Mouse (Mus musculus) left cerebral cortex, postnatal 4 days (tissue): ENCODE measurements around the gene Gstp3. TPM values are rescaled to one million over a fixed set of nuclear protein-coding genes. Genes with fewer than 3 reads are reported as not detected.
"Not testable (repeated sequence)": the region's sequence is repeated elsewhere in the genome, so short reads cannot be mapped to it uniquely, and the experiment has no call there.

ENCODE experiments used
- DNase-seq: peaks from one replicate; pipeline ENCODE4 v3.0.0-alpha.2; 2022
- intact Hi-C: fragments of 180-260 bp; cut with DNase I; formaldehyde crosslinking; loops from one replicate; pipeline ENCODE4 v1.15.1; 2025
- total RNA-seq, 2 experiments: library from RNA; stranded (reverse); gene quantifications; 2 replicates each; pipeline ENCODE4 v1.2.3; 2021

Gstp3 gene
- total RNA-seq, 2 experiments from 2014 or later = not detected

GRCm38 (mm10) chr19:4091383-4091782 is 32.0 kb upstream of the Gstp3 start:
- no peak for DNase-seq
- intact Hi-C loops = no loop called here

- intact Hi-C loops = no loop called here
- DNase-seq = no peak
Observed at GRCm38 (mm10) chr19:4090446-4090845, 31.1 kb upstream of the Gstp3 start.

DNA sequence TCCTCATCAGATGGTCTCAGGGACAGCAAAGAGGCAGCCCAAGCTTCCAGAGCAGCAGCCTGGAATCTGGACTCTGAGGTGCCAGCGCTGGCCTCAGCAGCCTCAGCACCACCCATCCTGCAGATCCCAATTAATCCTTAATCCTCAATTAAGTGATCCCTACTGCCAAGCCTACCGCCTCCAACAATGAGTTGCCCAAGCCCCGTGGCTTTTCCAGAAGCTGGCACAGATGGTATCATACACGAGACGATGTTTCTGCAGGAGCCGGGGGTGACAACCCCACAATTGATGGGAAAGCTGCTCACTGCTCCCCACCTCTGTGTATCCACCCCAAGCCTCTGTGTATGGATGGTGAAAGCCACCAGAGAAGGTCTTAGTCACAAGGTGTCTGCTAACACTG is 29.8 kb upstream of the Gstp3 start:
- DNase-seq = no peak
- intact Hi-C loops = loop anchor here (10.0 kb wide), 1 partner anchor 134 kb away; the partner anchor contains the start of gene Aldh3b3

DNA sequence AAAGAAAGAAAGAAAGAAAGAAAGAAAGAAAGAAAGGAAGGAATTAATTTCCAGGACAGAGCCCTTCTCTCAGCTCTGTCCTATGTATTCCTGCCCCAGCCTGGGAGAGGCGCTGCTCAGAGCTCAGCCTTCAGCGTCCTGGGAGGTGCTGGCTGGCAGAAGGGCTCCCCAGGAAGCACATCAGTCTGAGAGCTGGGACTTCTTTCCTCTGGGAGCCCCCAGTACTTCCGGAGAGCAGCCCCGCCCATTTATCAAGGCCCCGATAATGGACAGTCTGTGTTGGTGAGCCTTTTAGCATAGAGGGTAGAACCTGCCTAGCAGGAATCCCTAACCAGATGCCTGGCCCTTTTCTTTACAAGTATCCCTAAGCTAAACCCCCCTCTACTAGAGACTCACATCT is 28.8 kb upstream of the Gstp3 start:
- intact Hi-C loops = loop anchor here (10.0 kb wide), 1 partner anchor 133 kb away; the partner anchor contains the start of gene Aldh3b3
- no peak for DNase-seq

DNA sequence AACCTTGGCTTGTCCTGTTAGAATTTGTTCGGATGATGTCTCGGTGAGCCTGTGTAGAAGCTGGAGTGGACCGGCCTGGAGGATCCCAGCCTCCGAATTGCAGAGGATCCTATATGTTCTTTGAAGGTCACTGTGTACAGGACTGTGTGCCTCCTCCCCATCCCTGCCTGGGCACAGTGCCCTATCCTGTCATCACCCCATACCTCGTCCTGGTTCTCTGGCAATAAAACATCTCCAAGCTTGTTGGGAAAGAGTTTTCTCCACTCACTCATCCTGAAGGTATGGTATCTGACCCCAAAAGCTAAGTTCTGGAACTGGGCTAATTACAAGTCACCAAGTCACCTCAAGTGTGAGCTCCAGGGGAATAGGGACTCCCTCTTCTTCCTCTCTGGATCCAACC is 27.7 kb upstream of the Gstp3 start:
- intact Hi-C loops = loop anchor here (10.0 kb wide), 1 partner anchor 132 kb away; the partner anchor contains the start of gene Aldh3b3
- DNase-seq = no peak

GRCm38 (mm10) chr19:4086156-4086555 is 26.8 kb upstream of the Gstp3 start:
- intact Hi-C loops = loop anchor here (10.0 kb wide), 1 partner anchor 131 kb away; the partner anchor contains the start of gene Aldh3b3
- DNase-seq = no peak

- DNase-seq = no peak
- intact Hi-C loops = loop anchor here (10.0 kb wide), 1 partner anchor 130 kb away; the partner anchor contains the start of gene Aldh3b3
Observed at GRCm38 (mm10) chr19:4084984-4085383, 25.6 kb upstream of the Gstp3 start.

- no peak for DNase-seq
- intact Hi-C loops = loop anchor here (10.0 kb wide), 1 partner anchor 129 kb away; the partner anchor contains the start of gene Aldh3b3
Observed at GRCm38 (mm10) chr19:4083826-4084225, 24.5 kb upstream of the Gstp3 start.

GRCm38 (mm10) chr19:4083316-4083715 is 23.9 kb upstream of the Gstp3 start:
- DNase-seq = no peak

GRCm38 (mm10) chr19:4082219-4082965 is 23.0 kb upstream of the Gstp3 start:
- DNase-seq = no peak
- intact Hi-C loops = loop anchor here (10.0 kb wide), 1 partner anchor 128 kb away; the partner anchor contains the start of gene Aldh3b3

More at GRCm38 (mm10) chr19:4083316-4083715, 23.9 kb upstream of the Gstp3 start:
- intact Hi-C loops = loop anchor here (10.0 kb wide), 1 partner anchor 129 kb away; the partner anchor contains the start of gene Aldh3b3

DNA sequence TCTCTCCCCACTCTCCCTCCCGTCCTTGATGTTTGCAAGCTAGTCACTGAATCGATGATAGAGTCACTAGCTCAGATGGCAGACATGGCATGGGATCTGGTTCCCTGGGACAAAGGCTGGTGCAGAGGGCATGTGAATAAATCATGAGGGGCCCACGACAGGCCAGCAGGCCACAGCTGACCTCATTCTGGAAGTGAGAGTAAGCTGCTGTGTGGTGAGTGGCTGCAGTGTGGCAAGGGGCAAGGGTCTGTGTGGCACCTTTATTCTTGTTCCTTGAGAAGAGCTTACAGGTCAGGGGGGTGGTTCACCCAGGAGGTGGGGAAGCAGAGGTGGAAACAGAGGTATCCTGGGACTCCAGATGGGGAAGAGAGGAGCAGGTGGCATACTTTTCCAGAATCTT is 22.0 kb upstream of the Gstp3 start, which contains the start of gene Cabp2:
Cabp2 (plus strand) TSS at position 185 of the 400 bp plus-strand sequence.
- no peak for DNase-seq
- intact Hi-C loops = loop anchor here (10.0 kb wide), 1 partner anchor 127 kb away; the partner anchor contains the start of gene Aldh3b3

DNA sequence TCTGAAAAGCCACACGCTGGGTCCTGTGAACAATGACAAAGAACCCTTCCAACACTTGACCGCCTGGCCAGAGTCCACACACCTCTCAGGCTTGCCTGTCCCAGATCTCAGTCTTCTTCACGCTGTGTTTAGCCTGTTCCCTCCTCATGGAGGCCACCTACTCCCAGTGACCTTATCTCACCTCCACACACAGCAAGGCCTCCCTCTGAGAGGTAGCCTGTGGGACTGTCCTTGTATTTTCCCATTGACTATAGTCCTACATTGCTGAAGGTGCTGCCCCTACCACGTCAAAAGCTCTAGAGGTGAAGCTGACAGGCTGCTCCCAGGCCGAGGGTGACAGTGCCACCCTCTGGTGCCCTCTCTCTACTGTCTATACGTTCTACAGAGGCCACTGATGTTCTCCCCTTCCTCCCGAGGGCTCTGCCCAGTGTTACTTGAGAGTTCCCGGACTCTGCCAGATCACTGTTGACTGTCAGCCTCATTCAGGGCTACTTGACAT is 21.2 kb upstream of the Gstp3 start:
- no peak for DNase-seq
- intact Hi-C loops = loop anchor here (10.0 kb wide), 1 partner anchor 126 kb away; the partner anchor contains the start of gene Aldh3b3

- intact Hi-C loops = no loop called here
- no peak for DNase-seq
Observed at GRCm38 (mm10) chr19:4079594-4079993, 20.2 kb upstream of the Gstp3 start.

DNA sequence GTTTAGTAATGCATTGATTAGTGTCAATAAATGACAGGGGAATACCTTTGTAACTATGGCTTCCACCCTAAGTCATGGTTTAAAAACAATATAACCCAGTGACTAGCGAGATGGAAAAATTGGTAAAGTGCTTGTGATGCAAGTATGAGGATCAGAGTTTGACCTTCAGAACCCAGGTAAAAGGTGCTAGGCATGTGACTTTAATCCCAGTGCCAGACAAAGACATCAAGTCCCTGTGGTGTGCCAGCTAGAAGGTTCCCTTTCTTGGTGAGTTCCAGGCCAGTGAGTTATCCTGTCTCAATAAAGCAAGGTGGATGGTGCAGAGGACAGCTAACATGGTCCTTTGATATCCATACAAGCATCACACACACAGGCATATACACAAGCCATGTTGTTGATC is 16.2 kb upstream of the Gstp3 start:
- DNase-seq = no peak
- intact Hi-C loops = no loop called here

- no peak for DNase-seq
- intact Hi-C loops = no loop called here
Observed at GRCm38 (mm10) chr19:4072706-4073424, 13.5 kb upstream of the Gstp3 start.

DNA sequence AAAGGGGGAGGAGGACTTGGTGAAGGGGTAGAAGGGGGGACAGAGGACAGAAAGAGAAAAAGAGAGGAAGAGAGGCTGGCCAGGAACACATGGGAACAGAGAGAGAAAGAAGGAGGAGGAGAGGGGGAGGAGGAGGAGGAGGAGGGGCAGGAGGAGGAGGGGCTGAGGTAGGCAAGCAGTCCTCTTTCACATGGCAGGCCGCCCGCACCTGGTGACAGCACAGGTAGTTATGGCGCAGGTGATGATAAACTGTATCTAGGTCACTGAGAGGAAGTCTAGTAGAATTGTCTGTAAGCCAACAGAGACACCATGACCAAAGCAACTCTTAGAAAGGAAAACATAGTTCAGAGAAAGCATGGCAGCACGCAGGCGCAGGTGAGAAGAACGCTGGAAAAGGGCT is 12.0 kb upstream of the Gstp3 start:
- intact Hi-C loops = no loop called here
- no peak for DNase-seq

- no peak for DNase-seq
- intact Hi-C loops = no loop called here
Observed at GRCm38 (mm10) chr19:4070756-4071155, 11.4 kb upstream of the Gstp3 start.

- DNase-seq = no peak
- intact Hi-C loops = no loop called here
Observed at GRCm38 (mm10) chr19:4070311-4070710, 10.9 kb upstream of the Gstp3 start.

DNA sequence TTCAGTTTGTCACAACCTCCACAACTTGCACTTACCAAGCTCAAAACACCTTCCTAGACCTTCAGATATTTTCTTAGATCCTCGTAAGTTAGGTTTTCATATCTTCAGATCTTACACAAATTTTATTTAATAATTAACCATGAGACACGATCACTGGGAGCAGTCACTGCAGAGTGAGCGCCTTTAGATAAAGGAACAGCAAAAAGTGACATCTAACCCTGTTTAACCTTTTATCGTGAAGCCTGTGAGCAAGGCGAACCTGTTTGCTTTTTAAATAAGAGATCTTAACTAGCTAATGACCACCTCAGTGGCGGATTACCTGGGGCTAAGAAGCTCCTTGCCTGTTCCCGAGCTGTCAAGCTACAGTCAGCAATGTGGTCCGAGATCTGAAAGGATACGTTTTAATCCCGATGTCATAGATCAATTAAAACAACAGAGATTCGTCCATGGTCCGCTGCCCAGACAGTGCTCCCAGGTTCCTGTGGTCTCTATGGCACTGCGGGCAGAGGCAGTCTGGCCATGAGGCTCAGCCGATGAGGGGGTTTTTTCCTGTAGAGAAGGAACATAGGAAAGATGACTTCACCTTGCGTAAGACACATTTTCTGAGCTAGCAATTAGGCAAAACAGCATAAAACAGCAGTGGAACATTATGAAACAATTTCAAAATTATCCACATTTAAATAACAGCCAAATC is 9.5 kb upstream of the Gstp3 start:
- intact Hi-C loops = no loop called here
- DNase-seq = no peak

DNA sequence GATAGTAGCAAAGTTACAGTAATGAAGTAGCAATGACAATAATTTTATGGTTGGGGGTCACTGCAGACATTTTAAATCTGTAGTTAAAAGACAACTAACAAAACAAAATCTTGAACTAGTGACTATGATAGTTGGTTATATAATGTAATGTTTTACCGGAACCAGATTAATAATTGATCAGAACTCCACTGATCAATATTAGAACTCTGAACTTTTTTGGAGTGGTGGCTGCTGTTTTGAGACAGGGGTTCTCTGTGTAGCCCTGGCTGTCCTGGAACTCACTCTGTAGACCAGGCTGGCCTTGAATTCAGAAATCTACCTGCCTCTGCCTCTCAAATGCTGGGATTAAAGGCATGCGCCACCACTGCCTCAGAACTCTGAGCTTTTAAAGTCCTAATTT is 8.9 kb upstream of the Gstp3 start:
- intact Hi-C loops = not testable (repeated sequence)

More for the DNA sequence above, 8.9 kb upstream of the Gstp3 start:
- not testable (repeated sequence) for DNase-seq
